Mouse (Mus musculus) mouse trophoblast stem cell (cell line): ENCODE measurements around the gene Casz1.

ENCODE experiments used
- in situ Hi-C, 2 experiments: fragments of 300-500 bp; cut with MseI, MboI; formaldehyde crosslinking; loops; 2 replicates in 1 of 2; 3 replicates in 1 of 2; pipeline ENCODE4 v1.15.1; 2025

The Casz1 gene

GRCm38 (mm10) chr4:148846203-148846602 lies 42.0 kb downstream of the Casz1 start:
- in situ Hi-C loops: no loop called here

GRCm38 (mm10) chr4:148846724-148847123 lies 42.5 kb downstream of the Casz1 start:
- in situ Hi-C loops: no loop called here

GRCm38 (mm10) chr4:148847636-148848035 lies 43.4 kb downstream of the Casz1 start:
- in situ Hi-C loops: no loop called here

- in situ Hi-C loops: no loop called here
Measured at GRCm38 (mm10) chr4:148849437-148849836, 45.2 kb downstream of the Casz1 start.

GRCm38 (mm10) chr4:148853057-148853456 lies 48.8 kb downstream of the Casz1 start:
- in situ Hi-C loops: no loop called here

- in situ Hi-C loops: no loop called here
Measured at GRCm38 (mm10) chr4:148854093-148854492, 49.9 kb downstream of the Casz1 start.

- in situ Hi-C loops: no loop called here
Measured at GRCm38 (mm10) chr4:148855527-148855926, 51.3 kb downstream of the Casz1 start.

GRCm38 (mm10) chr4:148856216-148856615 lies 52.0 kb downstream of the Casz1 start:
- in situ Hi-C loops: no loop called here

GRCm38 (mm10) chr4:148857398-148858084 lies 53.3 kb downstream of the Casz1 start:
- in situ Hi-C loops: no loop called here

- in situ Hi-C loops: no loop called here
Measured at GRCm38 (mm10) chr4:148858194-148858593, 54.0 kb downstream of the Casz1 start.

- in situ Hi-C loops: no loop called here
Measured at GRCm38 (mm10) chr4:148859415-148859814, 55.2 kb downstream of the Casz1 start.

- in situ Hi-C loops: no loop called here
Measured at GRCm38 (mm10) chr4:148859906-148860491, 55.8 kb downstream of the Casz1 start.

GRCm38 (mm10) chr4:148860636-148861035 lies 56.4 kb downstream of the Casz1 start:
- in situ Hi-C loops: no loop called here

- in situ Hi-C loops: no loop called here
Measured at GRCm38 (mm10) chr4:148866812-148867470, 62.7 kb downstream of the Casz1 start.

GRCm38 (mm10) chr4:148867721-148868397 lies 63.6 kb downstream of the Casz1 start:
- in situ Hi-C loops: no loop called here

GRCm38 (mm10) chr4:148869566-148869965 lies 65.3 kb downstream of the Casz1 start:
- in situ Hi-C loops: no loop called here

GRCm38 (mm10) chr4:148870496-148870895 lies 66.3 kb downstream of the Casz1 start:
- in situ Hi-C loops: no loop called here

GRCm38 (mm10) chr4:148871751-148872334 lies 67.6 kb downstream of the Casz1 start:
- in situ Hi-C loops: no loop called here

- in situ Hi-C loops: no loop called here
Measured at GRCm38 (mm10) chr4:148872372-148872771, 68.1 kb downstream of the Casz1 start.

GRCm38 (mm10) chr4:148872783-148873182 lies 68.6 kb downstream of the Casz1 start:
- in situ Hi-C loops: no loop called here

GRCm38 (mm10) chr4:148876166-148876565 lies 71.9 kb downstream of the Casz1 start:
- in situ Hi-C loops: no loop called here

GRCm38 (mm10) chr4:148876867-148877266 lies 72.6 kb downstream of the Casz1 start:
- in situ Hi-C loops: no loop called here
